Mouse (Mus musculus): ENCODE measurements around the gene Fabp2.

Fabp2 gene

DNA sequence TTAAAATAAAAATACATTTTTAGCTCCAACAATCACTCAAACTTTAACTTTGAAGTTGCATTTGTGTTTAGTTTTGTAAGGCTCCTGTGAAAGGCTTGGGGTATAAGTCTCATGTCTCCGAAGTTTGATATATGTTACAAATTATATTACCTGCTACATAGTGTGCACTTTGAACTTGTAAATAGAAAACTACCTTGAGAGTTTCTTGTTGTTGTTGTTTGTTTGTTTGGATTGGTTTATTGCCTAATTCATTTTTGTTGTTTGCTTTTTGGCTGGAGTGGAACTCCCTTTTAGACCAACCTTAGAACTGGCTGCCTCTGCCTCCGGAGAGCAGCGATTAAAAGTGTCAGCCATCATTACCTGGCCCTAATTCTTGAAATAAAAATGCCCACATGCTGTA lies at the start of gene Fabp2:
Gene Fabp2, plus strand, starts transcription at position 301 of the 400 bp plus-strand sequence.
- no peak for DNase-seq (ENCODE audit: low spot score)

DNA sequence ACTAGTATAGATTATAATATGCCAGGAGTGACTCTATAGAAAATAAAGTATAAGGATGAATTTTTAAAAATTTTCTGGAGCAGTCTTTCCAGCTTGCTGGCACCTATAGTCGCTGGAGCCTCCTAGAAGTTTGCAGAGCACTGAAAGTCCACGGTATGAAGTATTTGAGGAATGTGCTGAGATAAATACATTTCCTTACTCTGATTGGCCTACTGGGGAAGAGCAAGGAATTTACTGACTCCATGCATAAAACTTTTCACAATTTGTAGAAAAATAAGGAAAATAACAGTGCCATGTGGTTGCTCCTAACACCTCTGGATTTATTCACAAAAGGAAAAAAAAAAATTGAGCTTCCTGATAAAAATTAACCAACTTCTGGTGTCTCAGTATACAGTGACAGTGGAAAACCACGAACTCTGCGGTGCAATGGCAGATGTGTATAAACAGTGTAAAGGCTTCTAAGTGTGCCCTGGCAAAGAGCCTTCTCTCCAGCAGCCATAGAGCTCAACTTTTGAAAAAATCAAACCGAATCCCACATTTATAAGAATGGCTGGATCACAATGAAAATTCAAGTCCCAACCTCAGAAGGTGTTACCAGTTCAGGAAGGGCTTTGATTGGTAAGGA lies 46.4 kb upstream of the Fabp2 start:
- DNase-seq (ENCODE audit: low spot score): no peak

DNA sequence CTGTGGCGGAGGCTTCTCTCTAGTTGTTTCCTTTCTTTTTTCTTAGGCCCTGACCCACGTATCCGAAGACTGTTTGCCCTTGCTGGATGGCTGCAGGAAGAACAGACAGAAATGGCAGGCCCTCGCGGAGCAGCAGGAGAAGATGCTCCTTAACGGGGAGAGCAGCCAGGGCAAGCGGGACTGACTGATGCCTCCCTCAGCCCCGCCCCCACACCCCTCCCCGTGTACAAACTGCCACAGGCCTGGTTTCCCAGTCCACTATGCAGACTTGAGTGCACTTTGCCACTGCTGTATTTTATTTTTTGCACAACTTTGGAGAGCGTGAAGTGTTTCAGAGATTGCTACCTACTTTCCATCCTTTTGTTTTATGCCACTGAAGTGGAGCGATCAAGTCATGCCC lies 39.7 kb upstream of the Fabp2 start:
- no peak for DNase-seq (ENCODE audit: low spot score)

DNA sequence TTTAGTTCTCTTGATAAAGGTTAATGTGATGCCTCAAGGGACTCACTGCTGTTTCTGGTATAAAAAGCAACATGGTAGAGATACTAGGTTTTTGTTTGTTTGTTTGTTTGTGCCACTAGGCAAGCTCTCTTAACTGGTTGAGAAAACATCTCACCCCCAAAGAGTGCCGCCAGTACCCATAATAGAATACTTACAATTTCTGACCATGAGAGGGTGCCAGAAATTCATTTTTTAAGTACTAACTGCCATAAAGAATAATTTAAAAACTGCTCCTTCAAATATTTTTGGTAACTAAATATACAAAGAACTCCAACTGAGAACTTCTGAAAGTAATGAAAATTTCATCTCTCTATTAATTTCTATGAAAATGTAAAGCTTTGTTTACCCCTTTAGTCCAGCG lies 35.0 kb upstream of the Fabp2 start:
- DNase-seq (ENCODE audit: low spot score): no peak

DNA sequence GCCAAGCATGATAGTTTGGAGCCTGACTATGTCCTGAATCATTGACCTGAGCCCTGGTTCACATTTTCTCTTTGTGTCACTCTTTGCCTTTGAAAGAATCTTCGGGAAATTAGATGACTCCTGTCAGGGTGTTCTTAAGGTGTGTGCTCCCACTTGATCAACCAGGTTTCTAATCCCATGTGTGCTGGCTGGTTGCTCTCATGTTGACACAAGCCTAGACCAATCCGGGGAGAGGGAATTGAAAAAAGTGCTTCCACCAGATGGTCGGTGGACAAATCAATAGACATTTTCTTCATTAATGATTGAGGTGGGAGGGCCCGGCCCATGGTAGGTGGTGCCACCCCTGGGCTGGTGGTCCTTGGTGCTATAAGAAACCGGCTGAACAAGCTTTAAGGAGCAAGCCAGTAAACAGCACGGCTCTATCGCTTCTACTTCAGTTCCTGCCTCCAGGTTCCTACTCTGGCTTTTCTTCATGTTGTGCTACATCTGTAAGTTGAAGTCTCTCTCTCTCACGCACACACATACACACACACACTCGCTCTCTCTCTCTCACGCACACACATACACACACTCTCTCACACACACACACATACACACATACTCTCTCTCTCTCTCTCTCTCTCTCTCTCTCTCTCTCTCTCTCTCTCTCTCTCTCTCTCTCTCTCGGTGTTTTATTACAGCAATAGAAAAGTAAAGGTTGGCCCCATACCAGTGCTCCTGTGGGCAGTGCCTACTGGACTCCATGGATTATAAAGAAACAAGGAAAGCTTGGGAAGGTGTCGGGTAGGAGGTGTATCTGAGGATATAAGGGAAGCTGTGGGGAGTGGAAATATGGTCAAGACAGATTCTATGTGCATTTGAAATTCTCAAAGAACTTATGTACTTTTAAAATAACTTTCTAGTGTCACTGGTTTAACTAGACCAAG lies 34.0 kb upstream of the Fabp2 start:
- no peak for DNase-seq (ENCODE audit: low spot score)

DNA sequence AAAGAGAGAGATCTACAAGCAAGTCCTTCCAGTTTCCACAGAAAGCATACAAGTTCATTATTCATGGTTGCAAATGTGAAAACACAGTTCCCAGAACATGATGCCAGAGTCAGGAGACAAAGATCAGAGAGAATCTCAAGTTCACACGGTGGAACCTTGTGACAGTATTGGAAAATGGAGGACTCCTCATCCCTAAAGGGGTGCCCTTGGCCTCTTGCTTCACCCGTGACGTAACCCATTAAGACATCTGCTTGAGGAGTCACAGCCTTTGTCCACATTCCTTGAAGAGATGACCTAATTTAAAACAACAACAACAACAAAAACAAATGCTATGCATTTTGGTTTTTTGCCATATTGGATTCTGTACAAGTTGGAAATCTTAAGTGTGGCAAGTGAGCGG lies 29.8 kb upstream of the Fabp2 start:
- no peak for DNase-seq (ENCODE audit: low spot score)

DNA sequence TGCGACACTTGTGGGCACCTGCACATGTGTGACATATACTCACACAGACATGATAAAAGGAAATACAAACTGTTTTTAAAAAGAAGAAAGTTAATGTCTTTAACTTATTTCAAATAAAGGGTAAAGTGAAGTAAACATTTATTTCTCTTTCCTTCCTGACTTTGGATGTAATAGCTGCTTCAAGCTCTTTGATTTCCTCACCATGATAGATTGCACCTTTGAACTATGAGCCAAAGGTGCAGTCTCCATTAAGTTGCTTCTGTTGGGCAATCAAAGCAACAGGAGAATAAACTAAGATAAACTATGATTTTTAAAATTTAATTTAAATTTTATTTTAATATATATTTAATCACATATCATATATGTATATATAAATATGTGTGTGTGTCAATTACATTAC lies 26.6 kb upstream of the Fabp2 start:
- no peak for DNase-seq (ENCODE audit: low spot score)

DNA sequence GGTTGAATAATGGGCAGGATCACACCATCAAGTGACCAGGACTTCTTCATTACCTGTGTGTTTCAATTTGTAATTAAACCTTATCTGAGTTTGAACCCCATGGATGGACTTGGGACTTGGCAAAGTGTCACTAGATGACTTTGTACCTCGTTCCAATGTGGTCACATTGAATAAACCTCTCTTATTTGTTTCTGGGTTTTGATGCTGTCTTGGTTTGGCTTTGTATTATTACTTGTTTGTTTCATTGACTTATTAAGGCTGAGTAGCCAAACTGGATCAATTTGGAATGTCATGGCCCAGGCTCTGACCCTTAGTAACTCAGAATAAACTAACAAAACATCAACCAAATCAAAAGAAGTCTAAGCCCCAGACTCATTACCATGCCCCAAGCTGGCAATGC lies 23.3 kb upstream of the Fabp2 start:
- DNase-seq (ENCODE audit: low spot score): no peak

DNA sequence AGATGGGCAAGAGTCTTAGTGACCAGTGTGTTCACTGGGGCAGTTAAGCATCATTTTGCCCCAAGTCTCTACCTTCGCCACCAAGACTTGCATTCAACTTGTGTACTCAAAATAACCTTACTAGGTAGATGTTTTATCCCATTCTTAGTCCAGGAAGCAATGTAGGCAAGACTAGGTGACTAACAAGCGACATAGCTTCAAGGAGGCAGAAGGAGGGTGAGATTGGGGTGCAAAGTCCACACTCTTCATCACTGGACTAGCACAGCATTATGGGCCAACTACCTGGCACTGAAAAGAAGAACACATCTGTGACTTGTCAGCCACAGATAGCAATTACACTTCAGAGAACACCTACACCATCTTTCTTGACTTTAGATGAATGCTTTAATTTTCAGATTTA lies 18.0 kb upstream of the Fabp2 start:
- DNase-seq (ENCODE audit: low spot score): no peak

DNA sequence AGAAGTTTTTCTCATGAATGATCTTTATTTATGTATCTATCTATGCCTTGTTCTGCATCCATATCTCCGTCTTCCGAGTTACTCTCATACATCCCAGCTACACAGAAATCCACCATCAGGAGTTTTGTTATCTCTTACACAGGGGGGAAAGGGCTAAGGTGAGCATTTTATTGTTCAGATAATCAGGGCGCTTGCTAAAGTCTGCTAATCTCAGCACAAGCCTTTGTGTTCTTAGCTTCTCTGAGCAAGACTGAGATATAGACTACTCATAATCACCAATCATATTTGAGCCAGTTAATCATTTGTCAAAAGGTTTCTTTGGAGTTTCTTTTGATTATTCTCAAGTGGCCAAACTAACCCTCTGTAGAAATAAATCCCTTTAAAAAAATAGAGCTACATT lies 17.3 kb upstream of the Fabp2 start:
- DNase-seq (ENCODE audit: low spot score): no peak

DNA sequence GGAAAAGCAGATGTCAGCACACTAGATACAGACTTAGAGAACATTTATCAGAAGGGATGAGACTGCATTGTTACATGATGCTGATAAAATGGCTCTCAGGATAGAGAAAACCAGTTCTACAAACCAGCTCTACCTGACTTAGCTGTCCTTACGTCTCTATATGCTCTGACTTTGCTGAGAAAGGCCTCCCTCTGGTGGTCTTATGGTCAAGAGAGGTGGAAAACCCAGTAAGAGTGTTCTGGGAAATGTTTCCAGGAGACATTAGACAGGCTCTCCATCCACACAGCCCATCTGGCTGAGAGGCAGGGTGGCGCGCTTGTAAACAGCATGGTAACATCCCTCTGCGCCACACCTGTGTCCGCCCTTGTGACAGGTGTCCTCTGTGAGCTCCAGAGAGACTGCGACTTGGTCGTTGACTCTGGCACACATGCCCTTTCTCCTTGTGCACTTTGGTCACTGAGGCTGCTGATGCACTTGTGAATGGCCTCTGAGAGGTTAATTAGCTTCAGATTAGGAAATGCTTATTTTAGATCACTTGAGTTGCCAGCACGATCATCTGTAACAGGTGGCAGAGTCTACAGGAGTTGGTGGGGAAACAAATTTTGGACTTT lies 16.1 kb upstream of the Fabp2 start:
- DNase-seq (ENCODE audit: low spot score): no peak

DNA sequence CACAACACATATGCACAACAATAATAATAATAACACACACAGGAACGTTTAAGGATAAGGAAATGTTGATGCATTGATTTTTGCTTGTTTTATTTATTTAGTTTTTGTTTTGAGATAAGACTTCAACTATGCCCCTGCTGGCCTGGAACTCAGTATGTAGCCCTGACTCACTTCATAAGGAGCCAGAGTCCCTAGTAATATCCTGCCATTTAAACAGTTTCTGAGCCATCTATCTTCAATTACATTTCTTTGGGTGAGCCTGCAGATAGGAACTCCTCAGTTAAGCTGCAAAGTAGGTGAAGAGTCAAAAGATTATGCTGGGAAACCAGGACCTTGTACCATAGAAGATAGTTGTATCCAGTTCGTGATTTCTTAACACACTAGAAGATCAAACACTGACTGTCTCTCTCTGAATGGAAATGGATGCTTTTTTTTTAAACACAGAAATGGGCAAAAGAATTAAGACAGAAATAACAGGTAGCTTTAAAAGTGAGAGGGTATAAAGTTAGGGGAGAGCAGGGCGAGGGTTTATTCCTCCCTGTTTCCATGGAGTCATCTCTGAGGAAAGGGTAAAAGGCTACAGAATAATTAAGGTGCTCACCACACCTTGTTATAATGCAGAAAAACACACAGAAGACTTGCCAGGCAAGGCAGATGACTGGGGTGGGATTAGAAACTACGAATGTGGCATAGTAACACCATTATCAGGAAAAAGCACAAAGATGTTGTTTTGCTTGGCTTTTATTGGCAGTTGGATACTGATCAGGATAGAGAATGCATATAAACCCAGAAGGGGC lies 7.2 kb upstream of the Fabp2 start:
- no peak for DNase-seq (ENCODE audit: low spot score)

DNA sequence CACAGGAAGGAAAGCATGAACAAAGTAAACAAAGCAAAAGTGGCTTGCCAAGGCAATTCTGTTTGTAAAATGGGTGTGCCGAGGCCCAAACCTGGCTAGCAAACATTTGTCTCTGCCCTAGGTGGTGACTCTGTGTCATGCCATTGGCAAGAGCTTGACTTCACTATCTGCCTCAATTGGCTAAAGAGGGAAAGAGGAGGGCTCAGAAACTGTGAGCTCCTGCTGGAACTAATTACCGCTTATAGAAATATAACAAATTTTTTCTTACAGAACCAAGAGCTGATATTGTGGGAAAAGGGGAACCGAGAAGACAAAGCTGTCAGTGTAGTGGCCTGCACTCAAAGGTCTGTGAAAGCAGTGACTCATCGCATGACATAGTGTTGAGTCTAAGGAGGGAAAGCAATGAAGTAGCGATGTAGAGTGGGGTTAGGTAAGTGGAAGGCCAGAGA lies 6.5 kb upstream of the Fabp2 start:
- no peak for DNase-seq (ENCODE audit: low spot score)

DNA sequence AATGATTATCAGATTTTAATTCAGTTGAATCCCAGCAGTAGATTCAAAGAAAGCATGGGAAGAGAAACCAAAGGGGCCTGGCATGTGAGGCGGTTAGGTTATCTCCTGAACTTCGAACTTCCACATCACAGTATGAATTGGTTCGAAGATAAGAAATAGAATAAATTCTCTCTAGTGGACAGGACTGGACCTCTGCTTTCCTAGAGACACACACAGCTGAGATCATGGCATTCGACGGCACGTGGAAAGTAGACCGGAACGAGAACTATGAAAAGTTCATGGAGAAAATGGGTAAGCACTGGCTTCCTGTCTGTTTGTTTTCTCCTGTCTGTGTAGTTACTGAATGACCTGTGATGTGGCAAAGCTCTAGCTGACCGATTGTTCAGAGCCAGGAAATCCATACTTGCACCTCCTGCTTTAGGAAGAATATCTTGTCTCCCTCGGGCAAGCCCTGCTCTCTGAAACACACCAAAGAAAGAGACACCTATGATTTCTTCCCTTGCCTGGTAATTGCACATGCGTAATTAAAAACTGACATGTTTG lies 388 bp downstream of the Fabp2 start:
- DNase-seq (ENCODE audit: low spot score): no peak

DNA sequence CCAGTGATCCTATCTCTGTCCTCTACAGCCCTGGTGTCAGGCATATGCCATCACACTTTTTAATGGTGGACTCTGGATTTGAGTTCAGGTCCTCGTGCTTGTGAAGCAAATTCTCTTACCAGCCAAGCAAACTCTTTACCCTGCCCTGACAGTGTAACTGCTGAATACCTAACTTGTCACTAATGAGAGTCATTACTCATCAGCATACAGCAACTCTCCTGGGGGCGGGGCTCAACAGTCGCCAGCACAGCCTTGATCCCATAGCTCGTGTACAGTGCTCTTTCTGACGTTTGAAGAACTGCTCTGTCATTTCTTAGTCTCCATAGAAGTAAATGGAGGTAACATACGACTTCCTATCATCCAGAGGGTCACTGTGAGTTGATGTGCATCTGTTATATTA lies 3.4 kb downstream of the Fabp2 start:
- DNase-seq (ENCODE audit: low spot score): no peak

DNA sequence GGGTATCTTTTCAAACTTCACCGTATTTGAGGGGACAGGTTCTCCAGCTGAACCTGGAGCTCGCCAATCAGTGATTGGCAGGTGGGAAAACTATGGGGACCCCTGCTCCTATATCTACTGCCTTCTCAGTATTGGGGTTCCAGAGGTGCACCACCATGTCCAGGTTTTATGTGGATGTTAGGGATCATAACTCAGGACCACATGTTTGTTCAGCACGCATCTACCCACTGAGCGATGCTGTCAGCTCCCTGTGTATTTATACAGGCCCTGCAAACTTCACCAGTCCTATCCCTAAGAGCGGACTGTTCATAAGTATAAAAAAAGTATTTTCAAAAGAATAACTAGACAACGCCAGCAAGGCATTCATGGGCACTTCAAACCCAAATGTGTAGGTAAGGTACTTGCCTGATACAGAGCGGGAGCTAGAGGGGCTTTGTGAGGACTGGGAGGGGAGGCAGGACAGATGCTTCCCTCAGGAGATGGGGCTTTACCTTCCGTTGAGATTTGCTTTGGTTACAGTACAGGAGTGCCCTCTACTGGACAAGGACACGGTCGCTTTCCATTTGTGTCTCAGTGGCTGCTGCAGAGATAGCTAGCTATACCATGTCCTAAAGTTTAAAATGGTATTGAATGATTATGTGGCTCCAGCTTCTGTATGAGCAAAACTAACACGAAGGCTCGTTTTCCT lies 9.0 kb downstream of the Fabp2 start:
- DNase-seq (ENCODE audit: low spot score): no peak

DNA sequence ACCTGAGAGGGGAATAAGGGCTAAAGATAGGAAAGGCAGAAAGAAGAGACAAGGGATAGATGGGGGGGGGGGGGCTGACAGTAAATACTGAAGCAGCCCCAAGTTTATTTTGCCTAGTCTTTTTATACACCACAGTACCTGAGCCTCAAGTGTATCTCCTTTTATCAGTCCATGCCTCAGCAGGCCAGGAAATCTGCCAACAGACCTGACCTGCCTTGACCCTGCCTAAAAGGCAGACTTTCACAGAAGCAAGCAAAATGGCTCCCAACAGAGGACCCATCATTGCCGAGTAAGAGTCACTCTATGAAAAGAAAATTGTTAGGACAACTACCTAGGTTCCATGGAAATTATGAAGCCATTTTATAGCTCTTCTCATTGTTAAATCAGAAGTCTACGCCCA lies 13.0 kb downstream of the Fabp2 start:
- no peak for DNase-seq (ENCODE audit: low spot score)

DNA sequence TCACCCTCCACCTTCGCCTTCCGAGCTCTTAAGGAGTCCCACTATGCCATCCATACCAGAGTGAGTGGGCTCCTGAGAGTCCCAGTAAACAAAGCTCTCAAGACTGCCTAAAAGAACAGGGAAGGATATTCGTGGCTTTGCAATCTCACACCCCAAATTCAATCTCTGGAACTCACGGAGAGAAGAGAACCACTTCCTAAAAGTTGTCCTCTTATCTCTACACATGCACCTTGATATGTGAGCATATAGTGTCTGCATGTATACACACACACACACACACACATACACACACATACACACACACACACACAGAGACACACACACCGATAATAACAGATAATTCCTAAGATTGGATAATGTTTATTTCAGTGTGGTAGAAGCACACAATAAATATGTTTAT lies 20.6 kb downstream of the Fabp2 start:
- no peak for DNase-seq (ENCODE audit: low spot score)

DNA sequence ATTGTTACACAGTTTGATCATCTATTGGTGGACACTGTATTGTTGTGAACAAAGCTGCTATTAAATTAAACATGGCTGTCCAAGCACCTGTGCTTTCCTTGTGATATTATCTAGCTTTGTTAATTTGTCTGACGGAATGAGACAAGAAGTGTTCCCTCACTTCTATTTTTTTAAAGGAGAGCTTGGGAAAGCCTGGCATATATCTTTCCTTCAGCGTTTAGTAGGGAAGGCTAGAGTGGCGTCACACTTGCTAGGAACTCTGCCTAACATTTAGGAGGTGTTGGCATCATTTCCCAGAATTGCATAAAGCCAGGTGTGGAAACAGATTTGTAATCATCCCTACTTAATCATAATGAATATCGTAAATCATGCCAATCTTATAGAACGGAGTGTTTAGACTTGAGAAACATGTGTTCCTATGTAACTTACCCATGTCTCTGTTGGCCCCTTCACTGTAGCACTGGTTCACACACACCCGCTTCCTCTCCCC lies 21.4 kb downstream of the Fabp2 start:
- DNase-seq (ENCODE audit: low spot score): no peak

DNA sequence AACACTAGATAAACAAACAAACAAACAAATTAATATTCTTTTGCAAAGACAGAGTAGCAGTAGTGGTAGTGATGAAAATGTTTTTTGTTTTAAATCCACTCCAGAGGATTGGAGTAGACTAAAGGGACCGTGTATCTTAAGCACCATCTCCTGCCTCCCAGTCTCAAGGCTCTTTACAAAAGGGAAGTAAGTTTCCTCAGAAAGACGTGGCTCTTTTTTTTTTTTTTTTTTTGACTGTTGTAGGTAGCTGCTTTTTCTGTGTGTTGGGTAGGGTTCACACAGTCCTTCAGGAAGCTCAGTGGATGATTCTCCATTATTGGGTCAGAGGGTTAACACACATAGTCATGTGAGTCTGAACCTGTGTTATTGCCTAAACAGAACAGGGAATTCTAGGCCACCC lies 23.8 kb downstream of the Fabp2 start:
- DNase-seq (ENCODE audit: low spot score): no peak

DNA sequence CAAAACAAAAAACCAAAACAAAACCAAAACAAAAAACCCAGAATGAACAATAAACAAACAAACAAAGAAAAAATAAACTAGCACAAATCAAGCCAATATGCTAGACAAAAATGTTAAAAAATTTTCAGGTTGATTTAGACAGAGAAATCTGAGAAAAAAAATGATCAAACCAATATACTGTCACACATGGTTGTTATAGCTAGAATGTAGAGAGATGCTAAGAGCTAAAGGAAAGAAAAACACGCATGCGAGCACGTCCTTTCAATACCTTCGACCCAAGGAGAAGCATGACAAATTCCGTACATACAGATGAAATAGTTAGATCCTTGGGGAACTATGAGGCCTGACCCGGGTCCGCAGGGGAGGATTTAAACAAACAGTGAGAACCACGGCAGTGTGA lies 24.4 kb downstream of the Fabp2 start, which contains the start of gene Gm10959:
Gene Gm10959, minus strand, starts transcription at position 101 of the 400 bp plus-strand sequence.
- DNase-seq (ENCODE audit: low spot score): no peak
